Mouse (Mus musculus): ENCODE results near the gene Ces1f.

- TF ChIP-seq CTCF (IDR thresholded peaks at IDR 0.05; ENCODE audit: low read depth, low read length) (no peak), GATA1 (IDR thresholded peaks at IDR 0.05; ENCODE audit: borderline replicate concordance, low read length) (no peak), TAL1 (conservative IDR thresholded peaks at IDR 0.05; ENCODE audit: low read depth, low read length) (no peak)
Observed at GRCm38 (mm10) chr8:93229446-93229845, 50.1 kb downstream of the Ces1f start, which contains the start of gene Ces1e.
